Mouse (Mus musculus): ENCODE results near the gene Unc5c. TPM values are rescaled to one million over a fixed set of nuclear protein-coding genes. Genes with fewer than 3 reads are reported as not detected.

Unc5c gene
- total and polyA plus RNA-seq, 2 experiments from 2014 or later: 0.29 to 2.4 TPM

DNA sequence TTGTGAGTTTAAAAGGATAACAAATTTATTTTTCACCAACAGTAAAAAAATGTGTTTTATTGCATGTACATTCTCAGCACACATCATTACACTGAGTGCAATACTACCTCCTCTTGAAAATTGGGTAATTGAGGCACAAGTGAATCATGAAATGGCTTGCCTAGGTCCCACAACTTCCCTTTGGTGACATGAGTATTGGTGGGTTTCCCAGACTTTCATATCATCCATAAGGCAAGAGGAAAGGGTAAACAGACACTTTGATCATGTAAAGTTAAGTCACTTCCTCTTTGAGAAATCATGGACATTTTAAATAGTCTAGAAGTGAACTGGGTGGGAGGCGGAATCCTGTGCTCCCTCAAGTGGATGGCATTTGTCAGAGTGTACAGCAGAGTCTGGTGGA lies 73.1 kb downstream of the Unc5c start:
- Histone ChIP-seq H3K4me2 (ENCODE audit: low read depth, low read length) (no peak overlapping the region), H3K4me1 (ENCODE audit: control insufficient read depth, insufficient read depth) (no peaks in the 10 kb centered on the region), H3K4me3 (ENCODE audit: low read depth, low read length) (no peak overlapping the region), H3K9ac (replicated peaks; ENCODE audit: low read depth, low read length) (no peak overlapping the region), H3K9me3 (replicated peaks; ENCODE audit: control insufficient read depth, low read length) (no peaks in the 10 kb centered on the region), H3K36me3 (replicated peaks; ENCODE audit: control insufficient read depth, insufficient read depth, low read length) (no peaks in the 10 kb centered on the region), H3K27ac (ENCODE audit: low read depth) (no peak overlapping the region), H3K27me3 (ENCODE audit: control insufficient read depth, insufficient read depth, low read length) (no peaks in the 10 kb centered on the region)
- ATAC-seq (ENCODE audit: insufficient read depth, low read depth) (no peak), DNase-seq (ENCODE audit: low spot score) (no peak)
- TF ChIP-seq CTCF (IDR thresholded peaks at IDR 0.05; ENCODE audit: low read depth): no peak
- TF ChIP-seq EP300 (IDR thresholded peaks at IDR 0.05; ENCODE audit: low read depth): no peak
- WGBS: 34% methylated on average over 1 of the region's 1 CpGs

- no peak overlapping the region for H3K27ac ChIP-seq (ENCODE audit: low read depth)
- no peaks in the 10 kb centered on the region for H3K9me3 ChIP-seq (replicated peaks; ENCODE audit: control insufficient read depth, low read length)
- H3K4me1 ChIP-seq (ENCODE audit: control insufficient read depth, insufficient read depth): no peaks in the 10 kb centered on the region
- H3K9ac ChIP-seq (replicated peaks; ENCODE audit: low read depth, low read length): no peak overlapping the region
- no peak for ATAC-seq (ENCODE audit: insufficient read depth, low read depth)
- 87% methylated on average over 7 of the region's 7 CpGs for WGBS
- H3K36me3 ChIP-seq (replicated peaks; ENCODE audit: control insufficient read depth, insufficient read depth, low read length): no peaks in the 10 kb centered on the region
- TF ChIP-seq EP300 (IDR thresholded peaks at IDR 0.05; ENCODE audit: low read depth): no peak
- TF ChIP-seq CTCF (IDR thresholded peaks at IDR 0.05; ENCODE audit: low read depth): no peak
- no peak for DNase-seq (ENCODE audit: low spot score)
- H3K4me3 ChIP-seq (ENCODE audit: low read depth, low read length): no peak overlapping the region
- H3K27me3 ChIP-seq (ENCODE audit: control insufficient read depth, insufficient read depth, low read length): no peaks in the 10 kb centered on the region
- no peak overlapping the region for H3K4me2 ChIP-seq (ENCODE audit: low read depth, low read length)
Measured at GRCm38 (mm10) chr3:141540749-141541148, 75.7 kb downstream of the Unc5c start.

- H3K9ac ChIP-seq (replicated peaks; ENCODE audit: low read depth, low read length): no peak overlapping the region
- H3K27ac ChIP-seq (ENCODE audit: low read depth): no peak overlapping the region
- 62% methylated on average over 5 of the region's 5 CpGs for WGBS
- DNase-seq (ENCODE audit: low spot score) (no peak), ATAC-seq (ENCODE audit: insufficient read depth, low read depth) (no peak)
- no peaks in the 10 kb centered on the region for H3K27me3 ChIP-seq (ENCODE audit: control insufficient read depth, insufficient read depth, low read length)
- no peaks in the 10 kb centered on the region for H3K9me3 ChIP-seq (replicated peaks; ENCODE audit: control insufficient read depth, low read length)
- H3K4me2 ChIP-seq (ENCODE audit: low read depth, low read length): no peak overlapping the region
- H3K36me3 ChIP-seq (replicated peaks; ENCODE audit: control insufficient read depth, insufficient read depth, low read length): no peaks in the 10 kb centered on the region
- TF ChIP-seq CTCF (IDR thresholded peaks at IDR 0.05; ENCODE audit: low read depth): no peak
- TF ChIP-seq EP300 (IDR thresholded peaks at IDR 0.05; ENCODE audit: low read depth): no peak
- H3K4me1 ChIP-seq (ENCODE audit: control insufficient read depth, insufficient read depth): no peaks in the 10 kb centered on the region
- H3K4me3 ChIP-seq (ENCODE audit: low read depth, low read length): no peak overlapping the region
Measured at GRCm38 (mm10) chr3:141547341-141547814, 82.4 kb downstream of the Unc5c start.

- H3K9me3 ChIP-seq (replicated peaks; ENCODE audit: control insufficient read depth, low read length): no peaks in the 10 kb centered on the region
- no peak overlapping the region for H3K4me2 ChIP-seq (ENCODE audit: low read depth, low read length)
- ATAC-seq (ENCODE audit: insufficient read depth, low read depth) (no peak), DNase-seq (ENCODE audit: low spot score) (no peak)
- WGBS: 20% methylated on average over 3 of the region's 3 CpGs
- H3K27me3 ChIP-seq (ENCODE audit: control insufficient read depth, insufficient read depth, low read length): no peaks in the 10 kb centered on the region
- no peaks in the 10 kb centered on the region for H3K4me1 ChIP-seq (ENCODE audit: control insufficient read depth, insufficient read depth)
- no peak overlapping the region for H3K27ac ChIP-seq (ENCODE audit: low read depth)
- H3K36me3 ChIP-seq (replicated peaks; ENCODE audit: control insufficient read depth, insufficient read depth, low read length): no peaks in the 10 kb centered on the region
- H3K4me3 ChIP-seq (ENCODE audit: low read depth, low read length): no peak overlapping the region
- H3K9ac ChIP-seq (replicated peaks; ENCODE audit: low read depth, low read length): no peak overlapping the region
- TF ChIP-seq EP300 (IDR thresholded peaks at IDR 0.05; ENCODE audit: low read depth): no peak
- no peak for TF ChIP-seq CTCF (IDR thresholded peaks at IDR 0.05; ENCODE audit: low read depth)
Measured at GRCm38 (mm10) chr3:141549661-141550060, 84.6 kb downstream of the Unc5c start.

DNA sequence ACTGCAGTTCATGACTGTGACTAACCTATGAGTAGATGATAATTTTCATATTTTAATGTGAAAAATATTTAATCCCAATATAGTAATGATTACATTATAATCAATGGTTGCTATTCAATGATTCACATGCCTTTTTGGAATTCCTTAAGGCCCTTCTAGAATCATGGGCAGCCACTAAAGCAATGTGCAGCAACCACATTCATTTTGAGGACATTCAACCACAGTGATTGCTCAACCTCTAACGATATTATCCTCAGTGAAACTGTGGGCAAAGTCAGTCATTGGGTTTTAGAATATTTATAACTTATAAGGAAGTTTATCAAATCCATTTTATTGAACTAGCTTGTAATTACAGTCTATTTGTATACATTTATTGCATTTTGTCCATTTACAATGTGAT lies 87.9 kb downstream of the Unc5c start:
- ATAC-seq (ENCODE audit: insufficient read depth, low read depth) (no peak), DNase-seq (ENCODE audit: low spot score) (no peak)
- Histone ChIP-seq H3K9me3 (replicated peaks; ENCODE audit: control insufficient read depth, low read length) (no peaks in the 10 kb centered on the region), H3K4me2 (ENCODE audit: low read depth, low read length) (no peak overlapping the region), H3K9ac (replicated peaks; ENCODE audit: low read depth, low read length) (no peak overlapping the region), H3K27ac (ENCODE audit: low read depth) (no peak overlapping the region), H3K4me1 (ENCODE audit: control insufficient read depth, insufficient read depth) (no peaks in the 10 kb centered on the region), H3K4me3 (ENCODE audit: low read depth, low read length) (no peak overlapping the region), H3K36me3 (replicated peaks; ENCODE audit: control insufficient read depth, insufficient read depth, low read length) (no peaks in the 10 kb centered on the region), H3K27me3 (ENCODE audit: control insufficient read depth, insufficient read depth, low read length) (no peaks in the 10 kb centered on the region)
- TF ChIP-seq EP300 (IDR thresholded peaks at IDR 0.05; ENCODE audit: low read depth) (no peak), CTCF (IDR thresholded peaks at IDR 0.05; ENCODE audit: low read depth) (no peak)
- WGBS: 72% methylated on average over 1 of the region's 1 CpGs

DNA sequence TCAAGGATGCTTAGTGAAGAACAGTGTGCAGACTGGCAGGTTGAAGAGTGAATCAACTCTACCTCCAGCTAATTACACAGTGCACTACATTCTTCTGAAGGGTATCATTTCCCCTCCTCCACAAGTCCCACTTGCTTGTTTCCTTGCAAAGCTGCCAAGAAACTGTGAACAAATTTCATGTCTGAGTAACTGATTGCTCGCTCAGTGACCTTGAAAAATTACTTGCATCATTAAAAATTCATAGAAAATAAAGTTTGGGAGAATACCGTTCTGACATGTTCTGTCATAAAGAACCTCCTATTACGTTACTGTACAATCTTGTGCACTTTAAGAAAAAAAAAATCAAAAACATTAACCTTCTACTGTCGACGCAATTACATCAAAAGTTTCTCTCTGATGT lies 92.1 kb downstream of the Unc5c start:
- Histone ChIP-seq H3K4me1 (ENCODE audit: control insufficient read depth, insufficient read depth) (no peaks in the 10 kb centered on the region), H3K4me3 (ENCODE audit: low read depth, low read length) (no peak overlapping the region), H3K9ac (replicated peaks; ENCODE audit: low read depth, low read length) (no peak overlapping the region), H3K27ac (ENCODE audit: low read depth) (no peak overlapping the region), H3K9me3 (replicated peaks; ENCODE audit: control insufficient read depth, low read length) (no peaks in the 10 kb centered on the region), H3K4me2 (ENCODE audit: low read depth, low read length) (no peak overlapping the region), H3K27me3 (ENCODE audit: control insufficient read depth, insufficient read depth, low read length) (no peaks in the 10 kb centered on the region), H3K36me3 (replicated peaks; ENCODE audit: control insufficient read depth, insufficient read depth, low read length) (no peaks in the 10 kb centered on the region)
- ATAC-seq (ENCODE audit: insufficient read depth, low read depth) (no peak), DNase-seq (ENCODE audit: low spot score) (no peak)
- 75% methylated on average over 5 of the region's 5 CpGs for WGBS
- TF ChIP-seq CTCF (IDR thresholded peaks at IDR 0.05; ENCODE audit: low read depth) (no peak), EP300 (IDR thresholded peaks at IDR 0.05; ENCODE audit: low read depth) (no peak)
